Mouse (Mus musculus): ENCODE data around the gene Foxj1. TPM values are rescaled to one million over a fixed set of nuclear protein-coding genes. Genes with fewer than 3 reads are reported as not detected.
"Not testable (repeated sequence)": the region's sequence is repeated elsewhere in the genome, so short reads cannot be mapped to it uniquely, and the experiment has no call there.

The Foxj1 gene
- total RNA-seq (2021) (under 1 TPM in 1 of 2 experiments, not detected in 1; 0.14 TPM), polyA plus RNA-seq (2012; rRNA removed) (0.19 and 0.26 TPM in 2 replicates)
- long read RNA-seq, result 0 reads

DNA sequence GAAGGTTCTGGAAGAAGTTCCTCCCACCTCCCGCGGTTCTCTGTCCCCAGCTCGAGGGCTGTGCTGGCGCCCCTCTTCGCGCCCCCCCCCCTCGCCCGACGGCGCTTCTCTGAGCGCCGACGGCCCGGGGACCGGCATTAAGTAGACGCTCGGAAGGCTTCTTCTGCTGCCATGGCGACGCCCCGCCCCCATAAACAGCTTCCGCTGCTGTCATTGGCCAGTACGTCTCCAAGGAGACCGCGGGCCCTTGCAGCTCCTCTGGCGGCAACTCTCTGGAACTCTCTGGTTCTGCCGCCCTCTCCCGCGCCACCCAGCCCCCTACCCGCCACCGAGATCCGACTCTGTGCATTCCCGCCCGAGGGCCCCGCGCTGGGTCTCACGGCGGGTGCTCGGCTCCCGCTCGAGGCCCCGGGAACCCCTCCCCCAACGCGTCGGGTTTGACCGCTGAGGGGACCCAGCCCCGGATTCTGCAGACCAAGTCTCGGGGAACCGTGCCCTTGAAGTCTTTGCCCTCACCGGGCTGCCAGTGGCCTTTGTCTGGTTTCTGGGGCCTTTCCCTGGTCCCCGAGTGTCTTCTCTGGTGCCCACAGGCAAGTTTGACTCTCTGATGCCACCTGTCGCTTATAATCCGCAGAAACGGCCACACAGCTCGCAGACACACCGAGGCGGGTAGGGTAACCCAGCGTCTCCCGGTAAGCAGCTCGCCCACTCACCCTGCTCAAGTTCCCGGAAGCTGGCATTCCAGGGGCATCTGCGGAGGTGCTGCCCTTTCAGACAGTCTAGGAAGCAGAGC is at the start of gene Foxj1:
Gene Foxj1, minus strand, starts transcription at position 156 of the 793 bp plus-strand sequence.
- DNase-seq, result peak; percentile 97

DNA sequence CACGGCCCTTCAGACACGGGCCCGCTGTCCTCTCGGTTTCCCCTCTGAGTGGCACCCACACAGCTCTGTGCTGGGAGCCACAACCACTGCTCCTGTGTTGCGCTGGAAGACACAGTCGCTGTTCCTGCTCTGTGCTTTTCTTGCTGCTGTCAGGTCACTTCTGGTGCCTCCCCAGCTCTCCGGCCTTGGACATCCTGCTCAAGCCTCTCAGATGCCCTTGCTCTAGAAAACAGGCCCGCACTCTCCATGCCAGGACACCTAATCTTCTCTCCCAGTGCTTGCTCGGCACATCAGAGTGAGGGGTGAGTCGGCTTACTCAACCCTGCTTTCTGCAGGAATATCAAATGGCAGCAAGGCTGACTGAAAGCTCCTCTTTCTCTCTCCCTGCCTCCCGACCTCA is 49.0 kb upstream of the Foxj1 start:
- DNase-seq, result peak; percentile 73

DNA sequence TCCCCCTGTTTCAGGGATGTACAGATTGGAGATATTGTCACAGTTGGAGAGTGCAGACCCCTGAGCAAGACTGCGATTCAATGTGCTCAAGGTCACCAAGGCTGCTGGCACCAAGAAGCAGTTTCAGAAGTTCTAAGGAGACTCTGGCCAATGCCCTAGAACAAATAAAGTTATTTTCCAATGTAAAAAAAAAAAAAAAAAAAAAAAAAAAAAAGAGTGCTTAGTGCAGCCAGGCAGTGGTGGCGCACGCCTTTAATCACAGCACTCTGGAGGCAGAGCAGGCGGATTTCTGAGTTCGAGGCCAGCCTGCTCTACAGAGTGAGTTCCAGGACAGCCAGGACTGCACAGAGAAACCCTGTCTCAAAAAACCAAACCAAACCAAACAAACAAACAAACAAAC is 47.9 kb upstream of the Foxj1 start:
- DNase-seq, result not testable (repeated sequence)

DNA sequence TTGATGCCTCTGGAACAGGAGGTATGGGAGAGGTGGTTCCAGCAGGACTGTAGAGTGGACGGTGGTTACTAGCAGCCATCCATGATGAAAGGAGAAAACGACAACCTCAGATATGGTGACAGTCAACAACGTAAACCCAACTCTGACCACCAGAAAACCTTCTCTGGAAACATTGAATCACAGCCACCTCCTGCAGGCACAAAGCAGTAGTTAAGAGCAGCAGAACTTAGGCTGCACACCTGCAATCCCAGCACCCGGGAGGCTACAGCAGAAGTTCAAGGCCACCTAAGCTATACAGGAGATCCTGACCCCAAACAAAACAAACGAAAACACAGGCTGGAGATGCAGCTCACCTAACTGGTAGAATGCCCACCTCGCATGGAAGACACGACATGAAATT is 45.6 kb upstream of the Foxj1 start:
- DNase-seq, result no peak

DNA sequence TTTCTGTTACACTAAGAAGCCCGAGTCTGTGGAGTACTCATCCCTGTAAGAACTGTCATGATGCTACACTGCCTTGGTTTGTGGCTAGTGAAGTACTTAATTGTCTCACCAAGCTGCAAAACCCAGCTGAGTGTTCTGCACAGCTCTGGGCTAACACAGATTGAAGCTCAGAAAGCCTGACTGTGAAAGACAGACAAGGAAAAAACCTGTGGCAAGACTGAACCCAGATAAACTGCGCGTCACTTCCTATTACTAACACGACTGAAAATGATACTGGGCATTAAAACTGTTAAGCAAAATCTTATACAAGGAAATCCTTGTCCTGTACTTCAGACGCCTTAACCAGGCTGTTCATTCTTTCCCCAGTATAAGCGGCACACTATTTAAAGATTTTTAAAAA is 44.3 kb upstream of the Foxj1 start:
- DNase-seq, result no peak

DNA sequence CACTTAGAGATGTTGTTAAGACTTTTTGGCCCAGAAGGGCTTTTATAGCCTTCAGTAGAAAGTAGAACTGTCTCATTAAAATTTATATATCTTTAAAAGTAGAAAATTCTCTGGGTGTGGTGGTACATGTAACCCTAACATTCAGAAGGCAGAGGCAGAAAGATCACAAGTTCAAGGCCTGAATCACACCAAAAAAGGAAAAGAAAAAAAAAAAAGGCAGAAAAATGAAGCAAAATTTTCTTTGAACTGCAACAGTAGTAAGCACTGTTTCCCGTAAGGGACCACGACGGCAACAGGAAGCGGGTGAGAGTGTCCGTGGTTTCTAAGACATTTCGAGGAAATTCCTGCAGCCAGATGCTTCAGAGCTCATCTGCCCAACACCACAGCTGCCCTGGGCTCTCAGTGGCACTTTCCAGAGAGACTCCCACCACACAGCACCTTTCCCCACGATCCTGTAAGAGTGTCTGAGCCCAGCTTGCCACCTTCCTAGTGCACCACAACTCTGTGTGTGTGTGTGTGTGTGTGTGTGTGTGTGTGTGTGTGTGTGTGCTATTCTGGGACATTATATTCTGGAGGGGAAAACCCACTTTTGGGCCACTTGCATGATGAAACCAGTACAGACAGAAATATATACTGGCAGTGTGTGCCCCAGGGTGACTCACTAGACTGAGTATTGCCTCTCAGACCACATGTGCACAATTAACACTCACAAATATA is 41.9 kb upstream of the Foxj1 start:
- no peak for DNase-seq

DNA sequence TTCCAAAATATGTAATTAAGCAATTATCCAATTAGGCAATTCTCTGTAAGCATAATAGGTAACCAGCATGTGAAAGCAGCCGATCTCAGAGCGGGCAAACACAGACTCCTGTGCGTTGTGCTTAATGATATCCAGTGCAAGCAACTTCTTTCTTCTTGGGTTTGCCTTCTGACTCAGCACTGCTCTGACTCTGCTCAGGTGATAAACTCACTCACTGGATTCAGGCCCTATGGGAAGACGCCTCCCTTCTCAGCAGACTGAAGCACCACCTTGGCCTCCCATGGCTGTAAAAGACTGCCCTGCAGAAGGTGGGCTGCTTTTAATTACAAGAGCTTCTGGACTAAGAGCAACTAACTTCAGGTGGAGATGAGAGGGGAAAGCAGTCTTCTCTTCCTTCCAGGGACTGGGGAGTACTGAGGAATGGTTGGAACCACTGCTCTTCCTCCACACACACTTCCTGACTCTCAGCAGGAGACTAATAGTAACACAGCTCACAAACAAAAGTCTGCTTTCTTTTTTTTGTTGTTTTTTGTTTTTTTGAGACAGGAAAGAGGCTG is 36.8 kb upstream of the Foxj1 start:
- no peak for DNase-seq

DNA sequence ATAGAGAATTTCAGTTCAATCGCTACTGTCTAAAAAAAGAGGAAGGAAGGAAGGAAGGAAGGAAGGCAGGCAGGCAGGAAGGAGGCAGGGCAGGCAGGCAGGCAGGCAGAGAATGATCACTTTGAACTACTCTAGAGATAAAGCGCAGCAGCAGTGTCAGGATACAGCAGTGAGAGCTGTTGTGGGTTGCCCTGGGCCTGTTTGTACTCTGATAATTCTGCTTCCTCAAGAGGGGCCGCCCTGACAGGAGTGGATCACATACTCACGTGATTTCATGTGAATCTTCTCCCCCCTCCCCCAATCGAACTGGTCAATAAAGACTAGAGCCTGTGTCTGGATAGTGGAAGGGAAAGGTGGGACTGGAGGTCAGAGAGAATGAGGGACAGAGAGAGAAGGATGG is 34.4 kb upstream of the Foxj1 start:
- no peak for DNase-seq

DNA sequence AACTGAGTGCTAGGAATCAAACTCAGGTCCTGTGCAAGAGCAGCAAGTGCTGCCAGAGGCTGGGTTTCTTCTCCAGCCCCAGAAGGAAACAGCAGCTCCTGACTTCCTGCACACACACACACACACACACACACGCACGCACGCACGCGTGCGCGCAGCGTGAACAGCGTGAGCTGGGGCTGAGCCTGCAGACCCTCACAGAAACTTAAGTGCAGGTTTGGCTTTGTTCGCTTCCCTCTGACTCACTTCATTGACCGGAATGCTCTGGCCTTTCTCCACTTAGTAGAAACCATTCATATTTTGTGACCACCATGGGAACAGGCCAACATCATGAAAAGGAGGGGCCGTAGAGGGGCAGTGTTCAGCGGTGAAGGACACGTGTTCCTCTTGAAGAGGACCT is 33.9 kb upstream of the Foxj1 start:
- no peak for DNase-seq

DNA sequence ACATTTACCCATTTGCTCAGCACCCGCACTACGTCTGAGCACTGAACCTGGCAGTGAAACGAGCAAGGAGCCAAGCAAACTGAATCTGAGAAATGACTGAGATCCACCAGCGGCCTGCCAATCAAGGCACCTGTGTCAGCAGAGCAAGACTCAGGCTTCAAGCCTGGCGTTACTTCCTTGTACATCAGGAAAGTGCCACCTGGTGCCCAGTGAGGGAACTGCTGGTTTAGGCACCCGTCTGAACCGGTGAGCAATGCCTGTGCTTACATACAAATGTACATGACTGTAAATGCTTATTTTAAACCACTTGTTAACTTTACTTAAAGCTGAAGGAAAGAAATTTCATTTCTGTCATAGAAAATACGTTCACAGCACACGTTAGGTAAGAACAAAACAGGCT is 32.9 kb upstream of the Foxj1 start:
- peak; percentile 89 for DNase-seq

DNA sequence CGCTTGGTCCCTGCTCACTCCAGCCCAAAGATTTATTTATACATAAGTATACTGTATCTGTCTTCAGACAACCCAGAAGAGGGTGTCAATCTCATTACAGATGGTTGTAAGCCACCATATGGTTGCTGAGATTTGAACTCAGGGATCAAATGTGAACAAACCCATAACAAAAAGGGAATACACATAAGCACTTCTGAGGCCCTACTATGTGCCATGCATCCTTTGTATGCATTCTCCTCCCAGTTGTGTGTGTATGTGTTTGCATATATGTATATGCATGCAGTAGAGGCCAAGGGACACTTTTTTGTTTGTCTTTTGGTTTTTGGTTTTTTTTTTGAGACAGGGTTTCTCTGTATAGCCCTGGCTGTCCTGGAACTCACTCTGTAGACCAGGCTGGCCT is 31.4 kb upstream of the Foxj1 start:
- DNase-seq, result no peak

DNA sequence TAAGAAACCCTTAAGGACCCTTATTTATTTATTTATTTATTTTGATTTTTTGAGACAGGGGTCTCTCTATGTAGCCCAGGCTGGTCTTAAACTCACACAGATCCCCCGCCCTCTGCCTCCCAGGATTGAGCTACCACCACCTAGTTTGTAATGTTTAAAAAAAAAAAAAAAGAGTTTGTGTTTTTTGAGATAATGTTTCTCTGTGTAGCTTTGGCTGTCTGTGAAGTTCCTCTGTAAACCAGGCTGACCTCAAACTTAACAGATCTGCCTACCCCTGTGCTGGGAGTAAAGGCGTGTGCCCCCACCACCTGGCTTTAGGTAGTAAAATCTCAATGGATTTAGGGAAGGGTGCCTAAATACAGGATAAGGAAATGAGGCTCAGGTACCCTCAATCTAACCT is 30.9 kb upstream of the Foxj1 start:
- no peak for DNase-seq

DNA sequence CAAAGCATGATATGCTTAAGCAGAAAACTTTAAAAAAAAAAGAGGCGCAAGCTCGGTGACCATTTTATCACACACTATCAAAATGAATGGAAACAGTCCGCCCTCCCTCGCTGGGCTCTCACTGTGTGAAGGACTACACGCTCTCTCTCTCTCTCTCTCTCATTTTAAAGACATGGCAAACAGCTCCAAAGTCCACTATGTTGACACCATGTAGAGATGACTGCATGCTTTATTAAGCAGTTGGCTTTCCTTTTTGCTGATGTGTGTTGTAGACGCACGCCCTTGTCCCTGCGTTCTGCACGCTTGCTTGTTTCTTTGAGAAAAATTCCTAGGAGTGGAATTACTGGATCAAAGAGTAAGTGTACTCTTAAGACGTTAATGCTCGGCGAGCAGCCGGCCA is 30.2 kb upstream of the Foxj1 start:
- no peak for DNase-seq

DNA sequence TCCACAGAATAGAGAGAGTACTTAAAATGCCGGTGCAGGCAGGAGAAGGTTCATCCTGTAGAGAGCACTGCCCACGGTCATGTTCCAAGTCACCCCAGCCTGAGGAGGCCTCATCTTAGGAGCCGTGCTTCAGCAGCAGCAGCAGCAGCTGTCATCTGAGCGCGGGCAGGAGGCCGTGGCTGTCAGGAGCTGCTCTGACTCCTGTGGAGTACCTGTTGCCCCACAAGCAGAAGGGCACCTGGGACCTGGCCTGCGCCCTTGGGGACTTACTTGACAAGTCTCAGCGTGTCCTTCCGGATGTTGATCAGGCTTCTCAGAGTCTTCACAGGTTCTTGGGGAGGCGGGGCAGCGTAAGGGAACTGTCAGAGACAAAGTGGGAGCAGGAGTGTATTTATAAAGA is 26.8 kb upstream of the Foxj1 start:
- no peak for DNase-seq

DNA sequence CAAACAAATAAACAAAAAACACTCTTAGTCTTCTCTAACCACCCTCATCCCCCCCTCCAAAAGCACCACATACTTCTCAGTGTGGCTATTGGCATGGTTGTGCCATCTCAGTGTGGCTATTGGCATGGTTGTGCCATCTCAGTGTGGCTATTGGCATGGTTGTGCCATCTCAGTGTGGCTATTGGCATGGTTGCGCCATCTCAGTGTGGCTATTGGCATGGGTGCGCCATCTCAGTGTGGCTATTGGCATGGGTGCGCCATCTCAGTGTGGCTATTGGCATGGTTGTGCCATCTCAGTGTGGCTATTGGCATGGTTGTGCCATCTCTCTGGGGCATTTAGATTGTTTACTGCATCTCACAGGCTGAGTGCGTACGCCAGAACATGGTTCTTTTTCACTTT is 25.7 kb upstream of the Foxj1 start:
- not testable (repeated sequence) for DNase-seq

DNA sequence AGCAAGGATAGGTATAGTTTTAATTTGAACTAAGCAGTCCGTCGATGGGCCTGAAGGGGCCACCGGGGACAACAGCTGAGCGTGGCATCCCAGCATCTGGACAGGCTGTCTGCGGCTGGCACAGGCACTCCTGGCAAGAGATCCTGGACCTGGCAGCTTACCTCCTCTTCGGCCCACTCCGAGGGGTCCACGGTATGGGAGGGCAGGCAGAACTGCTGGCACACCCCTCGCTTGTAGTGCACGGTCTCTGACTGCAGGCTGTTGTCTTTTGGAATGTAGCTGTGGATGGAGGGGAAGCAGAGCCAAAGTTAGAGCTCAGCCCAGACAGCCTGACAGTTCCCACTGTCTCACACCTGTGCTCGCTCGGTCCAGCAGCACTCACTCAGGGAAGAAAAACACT is 24.5 kb upstream of the Foxj1 start:
- DNase-seq, result no peak

DNA sequence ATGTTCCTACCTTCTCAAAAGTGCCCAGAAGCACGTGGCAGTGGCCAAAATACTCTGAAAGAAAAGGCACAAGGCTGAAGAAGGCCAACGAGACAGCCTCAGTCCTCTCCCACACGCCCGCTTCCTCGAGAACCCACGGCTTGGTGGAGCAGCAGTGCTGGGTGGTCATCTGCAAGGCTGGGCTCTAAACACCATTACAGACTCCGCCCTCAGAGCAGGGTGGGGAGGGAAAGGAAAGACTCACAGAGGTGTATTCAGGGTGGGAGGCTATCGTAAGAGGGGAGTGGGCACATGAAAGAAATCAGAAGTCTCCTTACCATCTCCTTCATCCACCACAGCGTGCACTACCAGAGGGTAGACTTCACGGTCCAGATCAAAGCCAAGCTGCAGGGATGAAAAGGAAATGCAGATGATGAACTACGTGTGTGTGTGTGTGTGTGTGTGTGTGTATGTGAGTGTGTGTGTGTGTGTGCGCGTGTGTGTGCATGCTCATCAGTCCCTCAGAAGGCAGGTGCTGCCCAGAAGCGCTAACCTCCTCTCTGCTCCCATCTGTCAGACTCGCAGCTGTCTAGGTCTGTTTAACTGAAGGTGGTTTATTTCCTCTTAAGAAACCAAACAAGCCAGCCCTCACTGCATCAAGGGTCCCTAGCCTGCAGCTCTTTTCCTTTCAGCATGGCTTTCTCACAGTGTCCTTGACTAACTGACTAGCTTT is 23.9 kb upstream of the Foxj1 start:
- no peak for DNase-seq

DNA sequence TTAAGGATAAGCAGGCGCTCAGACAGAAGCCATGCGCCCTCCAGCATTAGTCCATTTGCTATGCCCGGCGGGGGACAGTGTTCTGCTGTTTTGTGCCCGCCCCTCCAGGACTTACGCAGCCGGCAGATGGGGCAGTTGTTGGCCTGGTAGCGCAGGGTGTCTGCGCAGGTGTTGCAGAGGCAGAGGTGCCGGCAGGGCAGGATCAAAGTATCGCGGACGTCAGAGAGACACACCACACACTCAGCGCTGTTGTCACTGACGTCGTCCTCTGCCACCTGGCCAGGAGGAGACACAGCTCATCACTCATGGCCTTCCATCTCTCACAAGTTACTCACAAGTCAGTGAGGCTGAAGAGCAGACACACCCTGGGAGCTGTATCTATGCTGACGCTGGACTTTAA is 19.3 kb upstream of the Foxj1 start:
- DNase-seq, result no peak

DNA sequence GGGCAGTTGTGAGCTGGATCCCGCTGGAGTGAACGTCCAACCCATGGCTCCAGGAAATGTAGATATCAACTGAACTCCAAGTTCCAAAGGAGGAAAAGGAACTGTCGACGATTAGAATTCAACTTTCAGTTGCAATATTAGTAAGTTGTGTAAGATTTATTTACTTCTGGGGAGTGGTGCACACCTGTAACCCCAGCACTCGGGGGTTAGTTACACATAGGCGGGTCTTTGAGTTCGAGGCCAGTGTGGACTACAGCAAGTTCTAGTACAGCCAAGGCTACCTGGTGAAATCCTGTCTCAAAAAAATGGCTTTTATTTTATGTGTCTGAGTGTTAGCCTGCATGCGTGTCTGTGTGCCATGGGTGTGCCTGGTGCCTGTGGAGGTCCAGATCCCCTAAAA is 18.3 kb upstream of the Foxj1 start:
- DNase-seq, result no peak

DNA sequence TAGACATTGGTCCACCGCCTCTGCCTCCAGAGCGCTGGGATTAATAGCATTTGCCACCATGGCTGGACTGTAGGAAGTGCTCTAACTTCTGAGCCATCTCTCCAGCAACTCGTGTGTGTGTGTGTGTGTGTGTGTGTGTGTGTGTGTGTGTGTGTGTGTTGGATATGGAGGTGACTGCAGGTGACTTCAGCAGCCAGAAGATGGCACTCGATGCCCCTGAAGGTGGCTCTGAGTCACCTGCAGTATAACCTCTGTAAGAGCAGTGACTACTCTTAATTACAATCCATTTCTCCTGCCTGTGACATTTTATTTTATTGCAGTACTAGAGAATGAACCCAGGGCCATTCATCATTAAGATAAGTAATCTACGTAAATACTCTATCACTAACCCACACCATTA is 16.1 kb upstream of the Foxj1 start:
- DNase-seq, result no peak

DNA sequence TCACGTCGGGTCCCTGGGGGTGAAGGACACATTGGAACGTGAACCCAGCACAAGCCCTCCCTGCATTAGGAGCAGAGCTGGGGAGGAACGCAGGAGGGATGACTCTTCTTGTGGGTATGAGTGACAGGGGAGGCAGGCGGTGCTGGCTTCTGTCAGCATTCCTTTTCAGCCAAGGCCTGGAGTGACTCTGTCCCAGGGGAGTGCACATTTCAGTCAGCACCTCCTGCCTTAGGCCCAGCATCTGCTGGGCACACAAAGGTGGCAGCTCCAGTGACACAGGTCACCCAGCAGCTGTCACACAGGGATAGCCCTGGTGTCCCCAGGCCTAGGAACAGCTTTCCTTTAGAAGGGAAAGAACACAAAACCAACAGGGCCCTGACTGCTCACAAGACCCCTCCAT is 12.8 kb upstream of the Foxj1 start:
- no peak for DNase-seq

DNA sequence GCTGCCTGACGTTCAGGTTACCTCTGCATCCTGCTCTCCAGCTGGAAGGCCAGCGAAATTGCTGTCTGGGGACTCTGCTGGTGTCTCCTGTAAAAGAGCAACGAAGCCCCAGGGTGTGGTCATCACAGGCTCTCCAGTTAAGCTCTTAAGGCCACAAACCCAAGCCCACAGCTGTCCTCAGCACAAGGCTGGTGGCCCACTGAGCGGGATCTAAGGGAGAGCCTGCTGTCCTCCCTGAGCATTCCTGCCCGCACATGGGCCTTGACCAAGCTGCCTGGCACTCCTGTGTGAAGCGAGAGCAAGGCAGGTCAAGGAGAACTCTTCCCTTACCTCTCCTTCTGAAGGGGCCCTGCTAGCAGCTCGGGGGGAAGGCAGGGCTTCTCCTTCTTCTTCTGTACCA is 11.8 kb upstream of the Foxj1 start:
- no peak for DNase-seq

Data from adrenal gland, adult 2 months (tissue).